Mouse (Mus musculus) activated CD4-positive, CD25-positive, alpha-beta regulatory T cell (primary cell): Measurements from ENCODE around the gene Olfr1013. TPM values are rescaled to one million over a fixed set of nuclear protein-coding genes. Genes with fewer than 3 reads are reported as not detected.

ENCODE experiments used
- polyA plus RNA-seq, 2 experiments: library from polyadenylated mRNA; unstranded; fragments of 100-300 nt; shearing (Covaris generic); gene quantifications; one replicate each; pipeline ENCODE4 v1.2.1; 2017

Olfr1013 gene
- polyA plus RNA-seq: not detected

GRCm38 (mm10) chr2:85766798-85767197 lies at the start of gene Olfr1013:
Olfr1013 (plus strand) TSS chr2:85767098.

GRCm38 (mm10) chr2:85762666-85763065 lies 4.2 kb upstream of the Olfr1013 start, which contains the start of gene Olfr1012:
Olfr1012 (minus strand) TSS chr2:85762766.

GRCm38 (mm10) chr2:85772413-85772812 lies 5.5 kb downstream of the Olfr1013 start, which contains the start of gene Olfr1014:
Olfr1014 (plus strand) TSS chr2:85772713.

GRCm38 (mm10) chr2:85781717-85782116 lies 14.8 kb downstream of the Olfr1013 start, which contains the start of gene Olfr1015:
Olfr1015 (plus strand) TSS chr2:85782017.

GRCm38 (mm10) chr2:85802444-85802843 lies 35.5 kb downstream of the Olfr1013 start, which contains the start of gene Olfr1016:
Olfr1016 (minus strand) TSS chr2:85802544.

GRCm38 (mm10) chr2:85818179-85818578 lies 51.3 kb downstream of the Olfr1013 start, which contains the start of gene Olfr1018:
Olfr1018 (plus strand) TSS chr2:85818479.

Other genes with a start within 250 kb of the Olfr1013 start
- gene 4833423E24Rik, start 248.1 kb upstream of the Olfr1013 start, polyA plus RNA-seq: not detected
- gene Olfr996, start 187.9 kb upstream of the Olfr1013 start, polyA plus RNA-seq: not detected
- gene Olfr998, start 178.2 kb upstream of the Olfr1013 start, polyA plus RNA-seq: not detected
- gene Olfr1000, start 155.2 kb upstream of the Olfr1013 start, polyA plus RNA-seq: not detected
- gene Olfr1002, start 116.4 kb upstream of the Olfr1013 start, polyA plus RNA-seq: not detected
- not detected for gene Olfr154, start 102.6 kb upstream of the Olfr1013 start, polyA plus RNA-seq
- gene Olfr1006, start 88.3 kb upstream of the Olfr1013 start, polyA plus RNA-seq: under 1 TPM in 1 of 2 experiments, not detected in 1; 0.22 TPM
- not detected for gene Olfr1008, start 77.7 kb upstream of the Olfr1013 start, polyA plus RNA-seq
- gene Olfr1009, start 51.7 kb upstream of the Olfr1013 start, polyA plus RNA-seq: not detected
- gene Olfr1012, start 4.3 kb upstream of the Olfr1013 start, polyA plus RNA-seq: not detected
- gene Olfr1014, start 5.6 kb downstream of the Olfr1013 start, polyA plus RNA-seq: not detected
- under 1 TPM in 1 of 2 experiments, not detected in 1; 0.07 TPM for gene Olfr1015, start 14.9 kb downstream of the Olfr1013 start, polyA plus RNA-seq
- not detected for gene Olfr1016, start 35.4 kb downstream of the Olfr1013 start, polyA plus RNA-seq
- gene Olfr1018, start 51.4 kb downstream of the Olfr1013 start, polyA plus RNA-seq: under 1 TPM in 1 of 2 experiments, not detected in 1; 0.50 TPM
- not detected for gene Olfr1019, start 78.4 kb downstream of the Olfr1013 start, polyA plus RNA-seq
- gene Olfr1020, start 79.9 kb downstream of the Olfr1013 start, polyA plus RNA-seq: under 1 TPM in 1 of 2 experiments, not detected in 1; 0.10 TPM
- gene Olfr1022, start 101.5 kb downstream of the Olfr1013 start, polyA plus RNA-seq: not detected
- not detected for gene Olfr1023, start 118.5 kb downstream of the Olfr1013 start, polyA plus RNA-seq
- gene Olfr1024, start 138.0 kb downstream of the Olfr1013 start, polyA plus RNA-seq: not detected
- under 1 TPM in 1 of 2 experiments, not detected in 1; 0.06 TPM for gene Olfr1025-ps1, start 148.1 kb downstream of the Olfr1013 start, polyA plus RNA-seq
- gene Olfr1026, start 154.5 kb downstream of the Olfr1013 start, polyA plus RNA-seq: under 1 TPM in 1 of 2 experiments, not detected in 1; 0.31 TPM
- gene Olfr1028, start 183.3 kb downstream of the Olfr1013 start, polyA plus RNA-seq: not detected
- under 1 TPM in 1 of 2 experiments, not detected in 1; 0.45 TPM for gene Olfr1029, start 206.8 kb downstream of the Olfr1013 start, polyA plus RNA-seq
- gene Olfr1030, start 212.2 kb downstream of the Olfr1013 start, polyA plus RNA-seq: under 1 TPM in 1 of 2 experiments, not detected in 1; 1.00 TPM
- gene Olfr1031, start 223.2 kb downstream of the Olfr1013 start, polyA plus RNA-seq: not detected
- not detected for gene Olfr1032, start 238.4 kb downstream of the Olfr1013 start, polyA plus RNA-seq